In the genomic region with DNA sequence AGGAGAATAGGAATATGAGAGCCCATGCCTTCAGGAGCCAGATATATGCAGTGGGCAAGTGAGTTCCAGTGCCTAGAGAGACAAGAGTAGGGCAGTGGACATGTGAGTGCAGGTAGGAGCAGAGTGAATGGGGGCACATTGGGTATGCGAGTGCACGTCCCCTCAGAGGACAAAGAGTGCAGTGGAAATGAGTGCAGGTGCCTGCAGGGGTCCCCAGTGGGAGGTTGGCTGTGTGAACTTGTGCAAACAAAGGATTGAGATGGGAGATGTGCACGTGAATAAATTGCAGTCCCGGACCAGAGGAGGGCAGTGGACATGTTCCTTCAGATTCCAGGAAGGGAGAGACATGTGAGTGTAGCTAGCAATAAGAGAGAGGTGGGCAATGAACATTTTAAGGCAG, we compare ENCODE assay signal across 19 mouse cellular contexts. TPM values are rescaled to one million over a fixed set of nuclear protein-coding genes. Genes with fewer than 3 reads are reported as not detected.
"Had no signal": no experiment of that assay in that cellular context is flagged by ENCODE, and none has a peak within 500 bp of the region (broad histone marks: within the 10 kb centered on the region; RNA-seq: fewer than 3 reads in every experiment).

No protein-coding gene starts in this region.

RNA-seq across cellular contexts. Expression of a gene that starts 36.0 kb away (rescaled TPM):
- polyA plus RNA-seq: cortical plate, adult 2 months; embryonic facial prominence, embryonic 10.5 days; embryonic facial prominence, embryonic 11.5 days; embryonic facial prominence, embryonic 12.5 days; embryonic facial prominence, embryonic 13.5 days; embryonic facial prominence, embryonic 14.5 days; embryonic facial prominence, embryonic 15.5 days; erythroblast, embryonic 14.5 days; forebrain, embryonic 10.5 days; forebrain, embryonic 11.5 days; forebrain, embryonic 12.5 days; forebrain, embryonic 13.5 days; forebrain, embryonic 14.5 days; forebrain, embryonic 15.5 days; forebrain, embryonic 16.5 days; forebrain, postnatal 0 days; frontal cortex, adult 2 months; gonadal fat pad, adult 2 months; heart, adult 2 months had no signal

RNA-seq across cellular contexts. Expression of a gene that starts 57.2 kb away (rescaled TPM):
- polyA plus RNA-seq: cortical plate, adult 2 months; embryonic facial prominence, embryonic 10.5 days; embryonic facial prominence, embryonic 11.5 days; embryonic facial prominence, embryonic 12.5 days; embryonic facial prominence, embryonic 13.5 days; embryonic facial prominence, embryonic 14.5 days; embryonic facial prominence, embryonic 15.5 days; erythroblast, embryonic 14.5 days; forebrain, embryonic 10.5 days; forebrain, embryonic 11.5 days; forebrain, embryonic 12.5 days; forebrain, embryonic 13.5 days; forebrain, embryonic 14.5 days; forebrain, embryonic 15.5 days; forebrain, embryonic 16.5 days; forebrain, postnatal 0 days; frontal cortex, adult 2 months; gonadal fat pad, adult 2 months; heart, adult 2 months had no signal
